Mouse (Mus musculus): ENCODE measurements around the gene Prkci.

Gene Prkci

GRCm38 (mm10) chr3:30995899-30996687 lies 546 bp downstream of the Prkci start:
- no peak for DNase-seq

DNA sequence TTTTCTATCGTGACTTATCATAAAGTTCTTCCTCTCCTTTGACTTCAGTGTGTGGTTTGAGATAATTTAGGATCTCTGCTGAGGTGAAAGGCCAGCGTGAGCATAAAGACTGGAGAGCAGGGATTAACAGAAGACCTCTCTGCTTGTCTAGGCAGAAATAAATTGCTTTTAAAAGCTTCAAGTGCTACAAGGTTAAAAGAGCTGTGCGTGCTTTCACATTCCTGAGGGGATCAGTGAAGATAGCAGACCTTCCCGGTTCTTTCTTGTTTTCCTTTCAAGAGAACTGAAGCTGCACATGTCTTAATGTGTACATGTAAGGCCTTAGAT lies 1.1 kb downstream of the Prkci start:
- no peak for DNase-seq

GRCm38 (mm10) chr3:30999401-31000017 lies 4.0 kb downstream of the Prkci start:
- DNase-seq, result no peak

GRCm38 (mm10) chr3:31000018-31000407 lies 4.5 kb downstream of the Prkci start:
- peak in 1 of 2 experiments; percentile 4 for DNase-seq

DNA sequence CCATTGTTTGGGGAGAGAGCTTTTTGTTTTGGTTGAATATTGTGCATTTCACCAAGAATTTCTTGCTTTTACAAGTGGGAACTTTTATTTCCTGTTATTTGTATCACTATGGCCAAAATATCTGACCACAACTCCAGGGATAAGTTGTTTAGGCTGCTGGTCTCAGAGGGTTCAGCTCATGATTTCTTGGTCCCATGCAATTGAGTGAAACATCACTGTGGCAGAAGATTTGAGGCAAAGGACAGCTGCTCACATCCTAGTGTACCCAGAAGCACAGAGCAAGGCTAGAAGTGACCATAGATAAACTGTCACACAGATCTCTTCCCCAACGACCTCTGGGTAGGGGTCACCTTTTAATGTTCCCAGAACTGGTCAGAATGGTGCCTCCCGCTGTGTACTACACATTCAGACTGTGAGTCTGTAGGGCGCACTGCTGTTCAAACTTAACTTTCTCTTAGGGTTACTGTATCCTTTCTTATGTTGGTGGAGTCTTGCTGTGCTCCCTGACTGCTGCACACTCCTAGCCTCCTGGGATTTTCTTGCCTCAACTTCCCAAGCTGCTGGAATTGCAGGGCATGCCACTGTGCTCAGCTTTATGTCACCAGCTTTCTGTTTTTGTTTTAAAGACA lies 5.6 kb downstream of the Prkci start:
- no peak for DNase-seq

DNA sequence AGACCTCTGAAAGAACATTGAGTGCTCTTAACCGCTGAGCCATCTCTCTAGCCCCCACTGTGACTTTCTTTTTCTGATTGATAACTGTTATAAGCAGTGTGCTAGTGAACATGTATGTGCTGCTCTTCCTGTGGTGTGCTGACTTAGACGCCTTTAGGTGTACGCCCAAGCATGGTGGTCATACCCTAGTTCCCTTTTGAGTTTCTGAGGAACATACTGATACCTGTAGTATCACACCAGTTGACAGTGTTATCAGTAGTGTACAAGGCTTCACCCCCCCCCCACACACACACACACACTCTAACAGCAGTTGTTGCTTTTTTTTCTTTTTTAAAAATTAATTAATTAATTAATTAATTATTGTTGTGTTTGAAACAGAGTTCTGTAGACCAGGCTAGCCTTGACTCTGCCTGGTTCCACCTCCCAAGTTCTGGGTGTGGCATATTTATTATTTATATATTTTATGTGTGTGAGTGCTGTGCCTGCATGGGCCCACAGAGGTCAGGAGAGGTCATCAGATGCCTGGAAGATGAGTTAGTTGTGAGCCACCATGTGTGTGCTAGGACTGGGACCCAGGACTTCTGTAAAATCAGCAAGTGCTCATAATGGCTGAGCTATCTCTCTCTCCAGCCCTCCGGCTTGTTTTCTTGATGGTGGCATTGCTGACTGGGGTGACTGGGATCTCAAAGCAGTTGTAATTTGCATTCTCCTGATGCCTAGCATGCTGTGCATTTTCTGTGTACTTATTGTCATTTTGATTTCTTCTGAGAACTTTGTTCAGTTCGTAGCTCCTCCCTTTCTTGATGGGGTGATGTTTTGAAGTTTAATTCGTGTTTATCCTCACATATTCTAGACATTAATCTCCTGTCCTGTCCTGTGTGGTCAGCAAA lies 9.0 kb downstream of the Prkci start:
- DNase-seq, result no peak

- DNase-seq, result no peak
Observed at GRCm38 (mm10) chr3:31014374-31014773, 18.8 kb downstream of the Prkci start.

DNA sequence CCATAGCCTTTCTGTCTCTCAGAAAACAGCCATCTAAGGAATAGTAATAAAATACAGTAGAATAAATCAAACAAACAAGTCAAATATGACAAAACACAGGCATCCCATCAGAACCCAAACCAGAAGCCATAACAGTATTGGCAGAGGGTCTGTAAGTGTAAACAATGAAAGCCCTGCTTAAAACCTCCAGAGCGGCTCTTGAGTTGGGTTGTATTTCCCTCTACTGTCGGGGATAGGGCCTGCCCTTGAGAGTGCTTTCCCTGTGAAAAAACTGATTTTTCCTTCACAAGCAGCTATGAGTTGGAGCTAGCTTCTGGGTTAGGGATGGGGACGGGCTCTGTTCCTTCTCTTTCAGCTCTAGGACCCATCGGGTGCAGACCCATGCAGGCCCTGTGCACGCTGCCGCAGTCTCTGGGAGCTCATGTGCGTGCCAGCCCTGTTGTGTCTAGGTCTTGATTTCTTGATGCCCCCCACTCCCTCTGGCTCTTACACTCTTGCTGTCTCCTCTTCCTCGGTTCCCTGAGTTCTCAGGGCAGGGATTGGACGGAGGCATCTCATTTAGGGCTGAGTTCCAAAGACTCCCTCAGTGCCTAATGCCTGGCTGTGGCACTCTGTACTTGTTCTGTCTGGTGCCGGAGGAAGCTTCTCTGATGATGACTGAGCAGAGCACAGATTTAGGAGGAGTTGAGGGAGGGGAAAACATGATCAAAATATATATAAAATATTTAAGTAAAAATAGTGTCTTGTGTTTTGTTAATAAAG lies 20.3 kb downstream of the Prkci start:
- DNase-seq, result no peak

DNA sequence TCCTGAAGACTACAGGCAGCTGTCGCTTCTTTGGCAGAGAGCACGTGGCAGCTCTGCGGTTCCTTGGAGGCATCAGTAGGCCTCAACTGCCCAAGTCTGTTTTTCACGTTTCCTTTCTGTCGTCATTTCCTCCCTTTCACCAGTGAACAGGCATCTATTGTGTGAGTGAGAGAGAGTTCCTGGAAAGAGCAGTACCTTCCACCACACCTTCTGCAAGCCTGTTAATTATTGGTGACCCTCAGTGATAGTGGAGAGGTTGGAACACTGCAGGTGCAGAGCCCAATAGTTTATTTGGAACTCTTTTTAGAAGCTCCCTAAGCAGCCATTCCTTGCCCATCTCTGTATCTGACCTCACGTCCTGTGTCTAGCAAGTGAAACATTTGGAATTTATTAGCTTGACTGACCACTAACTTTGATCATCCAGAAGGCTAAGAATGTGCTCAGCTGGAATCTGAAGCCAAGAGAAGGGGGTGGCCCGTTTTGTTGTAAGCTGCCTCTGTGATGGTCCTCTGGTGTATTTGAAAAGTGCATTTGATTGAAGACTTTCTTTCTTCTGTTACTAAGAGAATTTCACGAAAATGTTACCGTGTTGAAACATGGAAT lies 21.1 kb downstream of the Prkci start:
- DNase-seq, result no peak

GRCm38 (mm10) chr3:31017652-31018051 lies 22.1 kb downstream of the Prkci start:
- DNase-seq, result no peak

- DNase-seq, result no peak
Observed at GRCm38 (mm10) chr3:31019287-31019686, 23.7 kb downstream of the Prkci start.

DNA sequence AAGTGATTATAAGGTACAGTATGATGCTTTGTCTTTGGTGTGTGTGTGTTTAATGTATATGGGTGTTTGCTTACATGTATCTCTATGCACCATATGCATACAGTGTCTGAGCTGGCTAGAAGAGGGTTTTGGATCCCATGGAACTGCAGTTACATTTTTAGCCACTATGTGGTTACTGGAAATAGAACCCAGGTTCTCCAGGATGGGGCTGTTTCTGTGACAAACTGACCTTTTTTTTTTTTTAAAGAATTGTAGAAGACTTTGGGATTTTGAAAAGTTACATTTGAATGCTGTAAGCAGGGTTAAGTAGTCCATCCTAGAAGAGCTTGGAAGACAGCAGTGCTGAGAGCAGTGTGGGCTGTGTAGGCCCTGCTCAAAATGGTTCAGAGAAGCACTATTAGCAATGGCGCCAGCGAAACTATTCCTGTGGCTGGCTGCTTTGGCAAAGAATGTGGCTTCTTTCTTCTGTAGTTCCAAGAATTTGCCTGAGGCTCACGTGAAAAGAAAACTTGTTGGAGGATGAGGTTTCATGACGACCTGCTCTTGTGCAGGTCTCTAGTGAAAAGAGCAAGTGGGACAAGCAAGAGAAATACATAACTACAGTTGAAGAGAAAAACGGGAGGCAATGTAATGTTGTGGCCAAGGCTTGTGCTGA lies 24.4 kb downstream of the Prkci start:
- no peak for DNase-seq

DNA sequence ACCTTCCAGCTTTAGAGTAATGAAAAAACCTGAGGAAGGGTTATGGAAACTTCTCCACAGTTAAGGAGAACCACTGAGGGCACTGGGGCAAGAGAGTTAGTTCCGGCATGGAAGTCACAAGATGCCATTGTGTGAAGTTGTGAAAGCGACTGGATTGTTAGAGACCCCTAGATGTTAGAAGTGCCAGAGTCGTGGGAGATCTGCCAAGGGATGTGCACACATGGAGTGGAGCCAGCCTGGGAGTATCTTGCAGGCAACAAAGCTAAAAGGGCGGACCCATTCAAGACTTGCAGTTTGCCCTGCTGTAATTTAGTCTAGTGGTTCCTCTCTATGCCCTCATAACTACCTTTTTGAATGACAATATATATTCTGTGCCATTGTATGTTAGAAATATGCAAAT lies 25.1 kb downstream of the Prkci start:
- no peak for DNase-seq

DNA sequence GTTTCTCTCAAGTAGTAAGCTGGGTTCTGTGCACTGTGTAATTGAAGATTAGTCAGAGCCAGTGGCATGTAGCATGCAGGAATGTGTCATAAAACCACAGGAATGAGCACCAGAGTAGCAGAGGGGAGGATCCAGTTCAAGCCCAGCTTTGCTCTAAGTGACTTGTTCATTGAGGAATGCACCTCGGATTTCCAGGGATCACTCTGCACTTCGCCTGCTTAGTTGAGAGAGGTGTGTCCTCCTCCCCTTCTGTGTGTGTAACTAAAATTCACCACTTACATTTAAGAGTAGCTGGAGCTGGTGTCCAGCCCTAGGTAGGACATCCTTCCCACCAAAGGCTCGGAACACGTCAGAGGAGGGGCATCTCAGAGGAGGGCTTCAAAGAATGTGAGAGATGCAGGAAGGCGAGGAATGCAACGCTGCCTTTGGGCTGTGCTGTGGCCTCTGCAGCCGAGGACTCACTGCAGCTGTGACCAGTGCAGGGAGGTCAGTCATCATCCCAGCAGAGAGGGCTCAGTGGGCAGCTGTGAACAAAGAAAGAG lies 27.4 kb downstream of the Prkci start:
- DNase-seq, result no peak

DNA sequence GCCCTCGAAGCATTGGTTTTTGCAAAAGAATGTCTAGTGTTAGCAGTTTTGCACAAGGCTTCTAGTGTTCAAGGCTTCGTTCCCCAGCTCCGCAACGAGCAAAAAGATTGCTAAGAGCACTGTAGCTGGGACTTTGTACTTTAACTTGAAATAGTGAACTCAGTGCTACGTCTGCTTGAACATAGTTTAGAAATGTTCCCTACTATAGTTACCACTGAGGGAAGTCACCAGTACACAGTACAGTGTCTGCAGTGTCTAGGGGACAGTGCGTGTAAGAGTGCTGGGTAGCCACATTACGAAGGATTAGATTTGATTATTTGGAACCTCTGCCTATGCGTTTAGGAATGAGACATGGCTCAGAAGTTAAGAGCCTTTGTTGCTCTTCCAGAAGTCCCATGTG lies 32.2 kb downstream of the Prkci start:
- DNase-seq, result no peak

- DNase-seq, result no peak
Observed at GRCm38 (mm10) chr3:31031621-31032020, 36.1 kb downstream of the Prkci start.

- no peak for DNase-seq
Observed at GRCm38 (mm10) chr3:31033644-31034043, 38.1 kb downstream of the Prkci start.

GRCm38 (mm10) chr3:31037851-31038250 lies 42.3 kb downstream of the Prkci start:
- no peak for DNase-seq

DNA sequence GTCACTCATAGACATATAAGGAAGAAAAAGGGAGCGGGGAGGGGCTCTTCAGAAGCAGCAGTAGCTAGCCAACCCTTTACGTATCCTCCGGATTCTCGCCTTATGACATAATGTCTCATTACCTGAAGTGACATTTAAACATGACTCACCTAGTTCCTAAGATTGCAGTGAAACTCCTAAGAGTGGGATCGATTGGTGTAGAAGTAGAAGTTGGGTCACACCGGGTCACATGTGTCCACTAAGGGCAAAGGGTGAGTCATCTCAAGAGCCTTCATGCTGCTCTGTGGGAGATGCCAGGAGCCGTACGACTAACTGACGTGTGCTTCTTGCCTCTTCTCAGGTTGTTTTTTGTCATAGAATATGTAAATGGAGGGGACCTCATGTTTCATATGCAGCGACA lies 43.1 kb downstream of the Prkci start:
- no peak for DNase-seq

- no peak for DNase-seq
Observed at GRCm38 (mm10) chr3:31042992-31043391, 47.4 kb downstream of the Prkci start.

GRCm38 (mm10) chr3:31047263-31047662 lies 51.7 kb downstream of the Prkci start:
- DNase-seq, result peak; percentile 28 to 50

Data from B cell, adult 2 months (primary cell).